Mouse (Mus musculus) ovary, adult 10 weeks (tissue): ENCODE data around the gene Foxa1. TPM values are rescaled to one million over a fixed set of nuclear protein-coding genes. Genes with fewer than 3 reads are reported as not detected.

Experiments used
- polyA plus RNA-seq: library from polyadenylated mRNA; stranded (reverse); fragments of 350-450 nt; fragmentation: Illumina TruSeq; extraction: RNeasy Lipid Tissue Mini Kit (QIAGEN cat#74804); gene quantifications from one replicate; pipeline ENCODE4 v1.2.3, GENCODE M21; 2014

The Foxa1 gene
- not detected for polyA plus RNA-seq

DNA sequence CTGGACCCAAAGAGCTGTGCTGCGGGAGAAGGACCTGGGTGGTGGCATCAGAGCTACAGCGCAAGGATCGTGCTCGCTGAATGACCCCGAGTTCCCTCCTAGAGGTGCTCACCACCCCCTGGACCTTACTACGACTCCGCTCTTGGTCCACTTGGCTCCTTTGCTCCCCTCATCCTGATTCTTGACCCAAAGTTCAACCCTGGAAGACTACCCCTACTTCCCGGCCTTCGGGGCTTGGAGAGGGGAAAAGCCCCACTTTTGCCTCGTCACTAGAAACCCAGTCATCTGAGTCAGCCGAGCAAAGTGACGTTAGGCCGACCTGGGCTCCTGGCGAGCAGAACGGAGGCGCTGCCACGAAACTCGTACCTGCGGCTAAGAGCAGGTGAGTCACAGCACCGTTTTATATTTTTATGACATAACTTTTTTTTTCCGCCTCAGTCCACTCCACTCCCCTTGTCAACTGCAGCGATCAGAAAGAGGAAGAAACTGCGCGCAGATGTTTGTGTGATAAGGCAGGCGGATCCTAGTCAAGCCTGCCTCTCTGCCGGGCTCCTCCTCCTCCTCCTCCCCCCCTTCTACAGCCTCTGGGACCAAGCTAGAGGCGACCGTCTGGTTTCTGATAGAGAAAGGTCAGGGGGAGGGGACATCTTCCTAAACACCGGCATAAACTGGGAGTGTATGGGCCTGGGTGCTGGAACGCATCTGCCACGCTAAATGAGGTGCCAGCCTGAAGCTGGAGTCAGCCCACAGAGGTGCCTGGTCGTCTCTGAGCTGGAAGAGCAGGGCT, at the start of gene Foxa1:
Gene Foxa1 (minus strand): TSS at position 502 of the 787 bp plus-strand sequence.

DNA sequence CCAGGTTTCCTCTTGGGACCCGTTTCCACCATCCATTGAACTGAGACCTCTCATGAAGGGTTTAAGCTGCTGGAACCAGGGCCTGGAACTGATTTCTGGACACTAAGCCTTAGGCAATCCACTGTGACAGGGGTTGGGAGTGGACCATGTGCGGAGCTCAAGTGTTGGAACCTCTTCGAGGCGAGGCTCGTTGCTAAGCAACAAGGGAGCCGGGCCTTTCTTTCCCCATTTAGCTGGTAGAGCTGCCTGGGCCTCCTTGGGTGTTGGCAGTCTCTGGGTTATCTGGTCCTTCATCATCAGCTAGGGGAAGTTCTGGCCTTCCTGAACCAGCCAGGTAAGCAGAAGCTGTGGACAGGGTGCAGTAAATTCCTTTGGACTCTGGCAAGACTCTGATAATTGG, 17.2 kb upstream of the Foxa1 start, which contains the start of gene Ttc6:
Gene Ttc6 (plus strand): TSS at position 205 of the 400 bp plus-strand sequence.

Other genes starting within 250 kb of the Foxa1 start
- 2.3 TPM for gene Ttc6, start 17.2 kb upstream of the Foxa1 start, polyA plus RNA-seq